28 mouse cellular contexts compared by ENCODE assay signal in the genomic region with DNA sequence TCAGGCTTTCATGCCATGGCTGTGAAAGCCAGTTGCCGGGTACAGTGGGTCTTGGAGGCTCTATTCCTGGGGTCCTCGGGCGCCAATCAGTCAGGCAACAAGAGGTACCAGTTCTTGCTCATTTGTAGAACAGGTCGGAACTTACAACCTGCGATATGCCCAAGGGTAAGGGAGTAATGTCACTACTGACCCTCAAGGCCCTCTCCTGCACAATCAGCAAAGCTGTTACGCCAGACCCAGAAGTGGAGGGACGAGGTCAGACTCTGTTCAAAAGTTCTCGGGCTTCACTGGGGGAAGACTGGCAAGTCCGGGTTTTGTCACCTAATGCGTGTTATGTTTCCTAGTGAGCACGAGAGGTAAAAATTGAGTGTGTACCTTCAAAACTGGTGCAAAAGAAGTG.
"Had no signal": no experiment of that assay in that cellular context is flagged by ENCODE, and none has a peak within 500 bp of the region (broad histone marks: within the 10 kb centered on the region; RNA-seq: fewer than 3 reads in every experiment).

No protein-coding gene starts in this region.

- H3K27ac ChIP-seq: embryonic facial prominence, embryonic 10.5 days; embryonic facial prominence, embryonic 12.5 days; embryonic facial prominence, embryonic 13.5 days; embryonic facial prominence, embryonic 15.5 days; forebrain, embryonic 10.5 days; forebrain, embryonic 12.5 days; forebrain, embryonic 13.5 days; forebrain, embryonic 15.5 days; gastrocnemius, adult 2 months; heart, adult 2 months had no signal

- H3K36me3 ChIP-seq: forebrain, embryonic 12.5 days had no signal

- H3K4me3 ChIP-seq: embryonic facial prominence, embryonic 10.5 days; embryonic facial prominence, embryonic 12.5 days; embryonic facial prominence, embryonic 13.5 days; embryonic facial prominence, embryonic 15.5 days; erythroblast, embryonic 14.5 days; forebrain, embryonic 10.5 days; forebrain, embryonic 12.5 days; forebrain, embryonic 13.5 days; forebrain, embryonic 15.5 days; gastrocnemius, adult 2 months; heart, adult 2 months had no signal

- H3K9ac ChIP-seq: embryonic facial prominence, embryonic 12.5 days; embryonic facial prominence, embryonic 13.5 days; embryonic facial prominence, embryonic 15.5 days; forebrain, embryonic 12.5 days; forebrain, embryonic 13.5 days; forebrain, embryonic 15.5 days; forebrain, postnatal 0 days had no signal

- H3K4me2 ChIP-seq: embryonic facial prominence, embryonic 12.5 days; embryonic facial prominence, embryonic 13.5 days; embryonic facial prominence, embryonic 15.5 days; forebrain, embryonic 12.5 days; forebrain, embryonic 13.5 days; forebrain, embryonic 15.5 days had no signal

- H3K27me3 ChIP-seq: embryonic facial prominence, embryonic 12.5 days; embryonic facial prominence, embryonic 13.5 days; embryonic facial prominence, embryonic 15.5 days; forebrain, embryonic 12.5 days; forebrain, embryonic 13.5 days; forebrain, embryonic 15.5 days had no signal

- DNase-seq: cerebellum, adult 8-10 months; cerebellum, adult 9-10 months; cerebellum, adult 9-11 months; cerebellum, postnatal 10 days; cerebellum, postnatal 14 days; cerebellum, postnatal 25 days; cerebellum, postnatal 36 days; embryo, embryonic 11 days; forebrain, postnatal 0 days; gastrocnemius, adult 2 months; gastrocnemius, postnatal 10 days; gastrocnemius, postnatal 14 days; gastrocnemius, postnatal 25 days; gastrocnemius, postnatal 36 days; heart, adult 11 months; heart, adult 18-20 months; heart, adult 2 months had no signal

- H3K4me1 ChIP-seq: embryonic facial prominence, embryonic 10.5 days; embryonic facial prominence, embryonic 12.5 days; embryonic facial prominence, embryonic 13.5 days; embryonic facial prominence, embryonic 15.5 days; forebrain, embryonic 10.5 days; forebrain, embryonic 12.5 days; forebrain, embryonic 13.5 days; forebrain, embryonic 15.5 days had no signal

- H3K9me3 ChIP-seq: embryonic facial prominence, embryonic 10.5 days; embryonic facial prominence, embryonic 12.5 days; embryonic facial prominence, embryonic 13.5 days; embryonic facial prominence, embryonic 15.5 days; forebrain, embryonic 10.5 days; forebrain, embryonic 12.5 days; forebrain, embryonic 13.5 days; forebrain, embryonic 15.5 days had no signal

- ATAC-seq: forebrain, embryonic 13.5 days; forebrain, embryonic 14.5 days; forebrain, embryonic 15.5 days; forebrain, embryonic 16.5 days; forebrain, postnatal 0 days had no signal
